Mouse (Mus musculus) kidney, adult 2 months (tissue): ENCODE measurements around the gene Bcl2a1d.

Experiments
- CTCF ChIP-seq: fragments of 200-500 bp; conservative IDR thresholded peaks from 2 replicates; pipeline ENCODE4 v1.5.1; 2011; ENCODE audit warnings: low read depth, mild to moderate bottlenecking, control low read depth, low read length, moderate library complexity, mixed read lengths; ENCODE audit not compliant: insufficient read depth, insufficient read length
- POLR2A ChIP-seq: fragments of 200-500 bp; IDR thresholded peaks from one replicate; pipeline ENCODE4 v1.6.1; 2011; ENCODE audit warnings: low read depth, low read length, control low read depth

DNA sequence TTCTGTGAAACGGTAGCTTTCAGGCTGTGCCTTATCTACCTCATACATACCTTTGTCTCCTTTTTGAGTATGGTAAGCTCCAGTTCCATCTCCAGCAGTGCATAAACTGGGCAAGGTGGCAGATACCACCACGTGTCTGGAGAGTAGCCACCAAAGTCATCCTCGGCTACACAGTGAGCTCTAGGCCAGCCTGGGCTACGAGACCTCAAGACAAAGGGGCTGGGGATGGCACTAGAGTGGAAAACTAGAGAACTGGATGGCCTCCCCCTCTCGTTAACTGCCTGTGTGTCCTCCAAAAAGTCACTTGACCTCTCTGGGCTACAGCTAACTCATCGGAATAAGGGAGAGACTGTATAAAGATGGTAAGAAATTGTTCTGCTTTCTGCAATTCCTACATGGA is 22.4 kb downstream of the Bcl2a1d start:
- TF ChIP-seq CTCF (no peak), POLR2A (no peak)
